Mouse (Mus musculus): ENCODE results near the gene Tmem19.

Tmem19 gene

DNA sequence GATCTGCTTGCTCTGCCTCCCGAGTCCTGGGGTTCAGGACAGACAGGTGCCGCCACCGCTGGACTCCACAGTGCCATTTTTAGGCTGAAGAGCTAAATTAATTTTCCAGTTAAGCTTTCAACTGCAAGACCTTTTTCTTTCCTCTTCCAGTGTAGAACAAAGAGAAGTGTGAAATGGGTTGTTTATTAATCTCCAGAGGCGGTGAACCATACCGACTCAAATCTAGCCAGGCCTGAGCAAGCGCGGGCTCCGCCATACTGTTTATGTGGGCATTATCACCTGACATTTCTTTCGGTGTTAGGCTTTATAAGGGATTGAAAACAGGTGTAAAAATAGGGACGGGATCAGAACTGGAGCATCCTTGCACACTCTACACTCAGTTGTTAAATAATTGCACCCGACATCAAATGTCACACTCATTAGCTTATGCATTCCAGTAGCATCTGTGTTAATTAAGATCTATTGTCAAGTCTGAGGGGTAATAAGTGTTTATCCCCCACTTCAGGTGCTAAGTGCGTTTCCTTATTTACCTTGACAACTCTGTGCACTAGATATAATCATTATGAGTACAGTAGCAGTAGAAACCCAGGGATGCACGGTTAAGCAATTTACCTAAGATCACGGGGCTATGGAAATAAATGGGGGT, 48.5 kb downstream of the Tmem19 start:
- intact Hi-C loops (cut with DNase I), result no loop called here

DNA sequence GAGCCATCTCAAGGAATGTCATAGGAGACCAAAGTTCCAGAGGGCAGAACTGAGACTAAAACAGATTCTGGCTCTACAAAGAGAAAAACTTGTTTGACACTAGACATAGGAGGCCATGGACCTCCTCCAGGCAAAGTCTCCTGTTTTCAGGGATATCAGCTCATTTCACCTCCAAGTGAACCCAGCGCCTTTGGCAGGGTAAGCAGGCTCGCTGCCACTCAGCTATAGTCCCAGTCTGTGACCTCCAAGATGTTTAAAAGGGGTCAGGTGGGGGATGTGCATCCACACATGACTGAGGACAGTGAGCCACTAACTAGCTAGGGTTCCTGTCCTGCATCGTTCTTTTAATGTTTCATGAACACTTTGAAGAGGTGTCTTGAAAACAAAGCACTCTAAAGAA, 49.6 kb downstream of the Tmem19 start:
- intact Hi-C loops (cut with DNase I), result no loop called here

- intact Hi-C loops (cut with DNase I), result no loop called here
These were observed 50.1 kb downstream of the Tmem19 start for GRCm38 (mm10) chr10:115312194-115312593.

DNA sequence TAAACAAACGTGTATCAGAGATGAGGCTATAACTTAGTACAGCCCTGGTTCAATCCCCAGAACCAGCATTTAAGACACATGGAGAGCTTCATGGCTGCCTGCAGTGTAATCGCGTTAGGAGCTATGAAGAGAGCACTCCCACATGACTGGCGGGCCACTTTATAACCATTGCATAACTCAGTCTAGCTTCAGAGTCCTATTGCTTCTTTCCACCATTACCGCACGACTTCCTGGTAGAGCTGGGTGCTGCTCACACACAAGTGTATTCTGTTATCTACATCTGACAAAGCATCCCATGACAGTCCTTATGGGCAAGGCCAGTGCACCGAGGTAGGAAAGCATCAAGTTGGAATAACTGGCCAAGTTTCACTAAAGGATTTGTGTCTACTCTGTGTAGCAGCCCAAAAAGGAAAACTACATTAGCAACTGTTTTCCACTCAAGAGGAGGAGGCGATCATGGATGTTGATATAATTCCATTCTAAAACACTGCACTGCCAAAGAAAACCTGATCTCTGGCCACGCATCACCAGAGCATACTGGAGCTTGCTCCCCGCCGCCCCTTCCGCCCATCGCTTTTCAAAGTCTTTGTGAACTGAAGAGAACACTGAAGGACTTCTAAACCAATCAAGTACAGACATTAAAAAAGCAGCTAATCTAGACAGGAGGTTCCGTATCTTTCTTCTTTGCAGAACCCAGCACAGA, 50.9 kb downstream of the Tmem19 start:
- intact Hi-C loops (cut with DNase I), result no loop called here

- intact Hi-C loops (cut with DNase I), result no loop called here
These were observed 53.1 kb downstream of the Tmem19 start for GRCm38 (mm10) chr10:115309191-115309590.

DNA sequence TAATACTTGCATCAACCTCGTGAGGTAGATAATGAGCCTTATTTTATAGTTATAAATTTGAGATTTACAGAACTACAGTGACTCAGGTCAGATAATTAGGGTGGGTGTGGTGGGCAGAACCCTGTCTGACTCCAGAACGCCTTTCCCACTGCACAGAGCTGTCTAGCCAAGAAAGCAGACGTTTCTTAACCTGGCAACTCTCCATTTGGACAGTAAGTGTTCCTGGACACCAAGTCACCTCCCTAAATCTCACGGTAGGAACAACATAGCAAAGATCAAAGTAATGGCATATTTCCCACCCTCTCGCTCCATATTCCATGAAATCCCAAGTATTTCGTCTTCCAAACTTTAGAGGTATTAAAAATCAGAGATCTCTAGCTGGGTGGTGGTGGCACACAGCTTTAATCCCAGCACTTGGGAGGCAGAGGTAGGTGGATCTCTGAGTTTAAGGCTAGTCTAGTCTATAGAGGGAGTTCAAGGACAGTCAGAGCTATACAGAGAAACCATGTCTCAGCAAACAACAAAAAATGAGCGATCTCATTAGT, 54.9 kb downstream of the Tmem19 start:
- intact Hi-C loops (cut with DNase I), result no loop called here

DNA sequence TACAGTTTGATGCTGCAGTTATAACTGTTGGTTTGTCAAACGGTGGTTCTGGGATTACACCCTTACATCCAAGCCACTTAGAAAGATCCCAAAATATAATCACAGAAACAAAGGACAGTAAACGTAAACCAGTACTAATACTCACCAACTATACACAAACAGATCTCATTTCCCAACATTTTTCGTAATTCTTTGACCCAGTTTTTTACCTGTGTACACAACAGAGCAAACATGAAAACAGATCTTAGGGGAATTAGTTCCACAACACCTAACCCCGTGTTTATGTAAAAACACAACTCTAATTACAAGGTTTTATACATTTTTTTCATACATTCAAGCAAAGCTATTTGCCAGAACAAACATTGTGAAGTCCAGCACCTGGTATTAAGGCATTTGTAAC, 63.6 kb downstream of the Tmem19 start:
- intact Hi-C loops (cut with DNase I), result no loop called here

DNA sequence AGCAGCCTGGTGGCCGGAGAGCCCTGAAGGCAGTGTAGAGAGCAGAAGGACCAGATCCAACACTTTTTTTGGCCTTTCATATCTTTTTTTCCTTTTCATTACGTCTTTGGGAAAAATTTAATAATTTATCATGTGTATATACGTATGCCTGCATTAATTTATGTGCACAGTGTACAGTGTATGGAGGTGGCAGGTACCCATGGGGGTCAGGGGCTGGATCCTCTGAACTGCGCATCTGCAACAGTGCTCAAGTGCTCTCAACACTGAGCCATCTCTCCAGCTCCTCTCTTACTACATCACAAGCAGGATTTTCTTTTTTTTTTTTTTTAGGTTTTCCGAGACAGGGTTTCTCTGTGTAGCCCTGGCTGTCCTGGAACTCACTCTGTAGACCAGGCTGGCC, 64.7 kb downstream of the Tmem19 start:
- intact Hi-C loops (cut with DNase I), result no loop called here

GRCm38 (mm10) chr10:115296401-115296935, 65.8 kb downstream of the Tmem19 start:
- intact Hi-C loops (cut with DNase I), result no loop called here

- intact Hi-C loops (cut with DNase I), result no loop called here
These were observed 67.1 kb downstream of the Tmem19 start for GRCm38 (mm10) chr10:115295162-115295561.

DNA sequence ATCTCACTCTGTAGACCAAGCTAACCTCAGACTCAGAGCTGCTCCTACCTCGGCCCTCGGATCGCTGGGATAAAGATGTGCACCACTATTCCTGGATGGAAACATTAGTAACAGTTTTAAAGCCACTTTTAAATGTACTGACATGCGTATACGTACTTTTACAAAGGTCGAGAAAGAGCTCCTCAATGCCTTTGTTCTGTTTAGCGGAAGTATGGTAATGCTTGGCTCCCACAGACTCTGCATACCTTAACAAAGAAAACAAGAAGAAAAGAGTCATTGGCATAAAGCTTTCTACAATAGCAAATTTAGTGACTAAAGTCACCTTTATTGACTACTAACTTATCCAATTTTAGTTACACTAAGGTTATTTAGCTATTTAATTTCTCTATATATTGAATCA, 67.6 kb downstream of the Tmem19 start:
- intact Hi-C loops (cut with DNase I), result no loop called here

GRCm38 (mm10) chr10:115293946-115294345, 68.4 kb downstream of the Tmem19 start:
- intact Hi-C loops (cut with DNase I), result no loop called here

DNA sequence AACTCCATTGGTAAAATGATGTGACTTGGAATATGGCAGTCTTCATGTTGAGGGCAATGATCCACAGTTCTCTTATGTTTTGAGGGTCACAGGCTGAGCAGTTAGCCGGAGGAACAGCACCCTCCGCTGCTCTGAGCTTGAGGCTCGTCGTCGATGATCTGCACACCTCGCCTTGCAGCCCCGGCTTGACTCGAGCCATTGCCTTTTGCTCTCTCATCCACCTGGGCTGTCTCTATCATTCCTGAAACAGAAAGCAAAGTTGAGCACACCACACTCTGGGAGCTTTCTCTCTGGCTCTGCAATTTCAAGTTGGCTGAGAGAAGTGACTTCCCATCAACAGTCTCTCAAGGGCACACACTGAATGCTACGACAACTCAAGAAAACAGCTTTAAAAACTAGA, 71.6 kb downstream of the Tmem19 start:
- intact Hi-C loops (cut with DNase I), result no loop called here

Data from adrenal gland (tissue).